Mouse (Mus musculus): ENCODE data around the gene Ppp2r1b.

Ppp2r1b gene

GRCm38 (mm10) chr9:50887351-50887750 is 42.2 kb downstream of the Ppp2r1b start:
- in situ Hi-C loops (cut with MboI; ENCODE audit: low pct_unique_long_range_greater_than_20kb in 1 of 2, low sequenced_read_pairs in 2 of 2, unreplicated experiment in 1 of 2), result no loop called here

GRCm38 (mm10) chr9:50889211-50889610 is 44.1 kb downstream of the Ppp2r1b start:
- in situ Hi-C loops (cut with MboI; ENCODE audit: low pct_unique_long_range_greater_than_20kb in 1 of 2, low sequenced_read_pairs in 2 of 2, unreplicated experiment in 1 of 2), result no loop called here

- in situ Hi-C loops (cut with MboI; ENCODE audit: low pct_unique_long_range_greater_than_20kb in 1 of 2, low sequenced_read_pairs in 2 of 2, unreplicated experiment in 1 of 2), result no loop called here
These were observed 44.9 kb downstream of the Ppp2r1b start for GRCm38 (mm10) chr9:50889964-50890363.

- in situ Hi-C loops (cut with MboI; ENCODE audit: low pct_unique_long_range_greater_than_20kb in 1 of 2, low sequenced_read_pairs in 2 of 2, unreplicated experiment in 1 of 2), result no loop called here
These were observed 45.5 kb downstream of the Ppp2r1b start for GRCm38 (mm10) chr9:50890494-50891090.

- in situ Hi-C loops (cut with MboI; ENCODE audit: low pct_unique_long_range_greater_than_20kb in 1 of 2, low sequenced_read_pairs in 2 of 2, unreplicated experiment in 1 of 2), result no loop called here
These were observed 48.6 kb downstream of the Ppp2r1b start for GRCm38 (mm10) chr9:50893665-50894064.

- in situ Hi-C loops (cut with MboI; ENCODE audit: low pct_unique_long_range_greater_than_20kb in 1 of 2, low sequenced_read_pairs in 2 of 2, unreplicated experiment in 1 of 2), result no loop called here
These were observed 55.2 kb downstream of the Ppp2r1b start for GRCm38 (mm10) chr9:50900026-50900920.

GRCm38 (mm10) chr9:50904196-50904847 is 59.2 kb downstream of the Ppp2r1b start:
- in situ Hi-C loops (cut with MboI; ENCODE audit: low pct_unique_long_range_greater_than_20kb in 1 of 2, low sequenced_read_pairs in 2 of 2, unreplicated experiment in 1 of 2), result no loop called here

GRCm38 (mm10) chr9:50905321-50905720 is 60.2 kb downstream of the Ppp2r1b start:
- in situ Hi-C loops (cut with MboI; ENCODE audit: low pct_unique_long_range_greater_than_20kb in 1 of 2, low sequenced_read_pairs in 2 of 2, unreplicated experiment in 1 of 2), result no loop called here

- in situ Hi-C loops (cut with MboI; ENCODE audit: low pct_unique_long_range_greater_than_20kb in 1 of 2, low sequenced_read_pairs in 2 of 2, unreplicated experiment in 1 of 2), result no loop called here
These were observed 66.9 kb downstream of the Ppp2r1b start for GRCm38 (mm10) chr9:50911861-50912515.

GRCm38 (mm10) chr9:50918131-50918530 is 73.0 kb downstream of the Ppp2r1b start:
- in situ Hi-C loops (cut with MboI; ENCODE audit: low pct_unique_long_range_greater_than_20kb in 1 of 2, low sequenced_read_pairs in 2 of 2, unreplicated experiment in 1 of 2), result no loop called here

- in situ Hi-C loops (cut with MboI; ENCODE audit: low pct_unique_long_range_greater_than_20kb in 1 of 2, low sequenced_read_pairs in 2 of 2, unreplicated experiment in 1 of 2), result no loop called here
These were observed 74.5 kb downstream of the Ppp2r1b start for GRCm38 (mm10) chr9:50919554-50919953.

- in situ Hi-C loops (cut with MboI; ENCODE audit: low pct_unique_long_range_greater_than_20kb in 1 of 2, low sequenced_read_pairs in 2 of 2, unreplicated experiment in 1 of 2), result no loop called here
These were observed 76.1 kb downstream of the Ppp2r1b start for GRCm38 (mm10) chr9:50920933-50921895.

- in situ Hi-C loops (cut with MboI; ENCODE audit: low pct_unique_long_range_greater_than_20kb in 1 of 2, low sequenced_read_pairs in 2 of 2, unreplicated experiment in 1 of 2), result no loop called here
These were observed 77.5 kb downstream of the Ppp2r1b start for GRCm38 (mm10) chr9:50922363-50923153.

- in situ Hi-C loops (cut with MboI; ENCODE audit: low pct_unique_long_range_greater_than_20kb in 1 of 2, low sequenced_read_pairs in 2 of 2, unreplicated experiment in 1 of 2), result no loop called here
These were observed 79.4 kb downstream of the Ppp2r1b start for GRCm38 (mm10) chr9:50924454-50924853.

GRCm38 (mm10) chr9:50925801-50926200 is 80.7 kb downstream of the Ppp2r1b start:
- in situ Hi-C loops (cut with MboI; ENCODE audit: low pct_unique_long_range_greater_than_20kb in 1 of 2, low sequenced_read_pairs in 2 of 2, unreplicated experiment in 1 of 2), result no loop called here

- in situ Hi-C loops (cut with MboI; ENCODE audit: low pct_unique_long_range_greater_than_20kb in 1 of 2, low sequenced_read_pairs in 2 of 2, unreplicated experiment in 1 of 2), result no loop called here
These were observed 84.9 kb downstream of the Ppp2r1b start for GRCm38 (mm10) chr9:50929986-50930385.

GRCm38 (mm10) chr9:50941804-50942401 is 96.8 kb downstream of the Ppp2r1b start:
- in situ Hi-C loops (cut with MboI; ENCODE audit: low pct_unique_long_range_greater_than_20kb in 1 of 2, low sequenced_read_pairs in 2 of 2, unreplicated experiment in 1 of 2), result no loop called here
